Mouse (Mus musculus) midbrain, embryonic 13.5 days (tissue): ENCODE data around the gene Fbxo42. TPM values are rescaled to one million over a fixed set of nuclear protein-coding genes. Genes with fewer than 3 reads are reported as not detected.
A peak's percentile ranks its signal among the peaks of the same experiment; 100 is the strongest.
"Not testable (repeated sequence)": the region's sequence is repeated elsewhere in the genome, so short reads cannot be mapped to it uniquely, and the experiment has no call there.

Experiments
- ATAC-seq: fragments of 200-750 bp; cut with Nextera tagmentation; 2 replicates; pipeline ENCODE4 v1.8.0; 2017; ENCODE audit warnings: mild to moderate bottlenecking, moderate TSS enrichment, moderate library complexity
- H3K27ac ChIP-seq: fragments of 300-500 bp; sonication (generic); 2 replicates; pipeline ENCODE4 v1.5.1; 2015; ENCODE audit warnings: inconsistent platforms, mild to moderate bottlenecking, moderate library complexity
- H3K27me3 ChIP-seq: fragments of 300-500 bp; sonication (generic); 2 replicates; pipeline ENCODE4 v1.6.1; 2015; ENCODE audit warnings: mild to moderate bottlenecking, inconsistent platforms
- H3K36me3 ChIP-seq: fragments of 300-500 bp; sonication (generic); 2 replicates; pipeline ENCODE4 v1.6.1; 2015; ENCODE audit warnings: mild to moderate bottlenecking, inconsistent platforms
- H3K4me1 ChIP-seq: fragments of 300-500 bp; sonication (generic); replicated peaks from 2 replicates; pipeline ENCODE4 v1.6.1; 2015; ENCODE audit warnings: inconsistent platforms
- H3K4me2 ChIP-seq: fragments of 300-500 bp; sonication (generic); replicated peaks from 2 replicates; pipeline ENCODE4 v1.6.1; 2015; ENCODE audit warnings: moderate library complexity, mild to moderate bottlenecking, inconsistent platforms
- H3K4me3 ChIP-seq: fragments of 300-500 bp; sonication (generic); replicated peaks from 2 replicates; pipeline ENCODE4 v1.5.1; 2015; ENCODE audit warnings: mild to moderate bottlenecking, inconsistent platforms
- H3K9ac ChIP-seq: fragments of 300-500 bp; sonication (generic); replicated peaks from 2 replicates; pipeline ENCODE4 v1.6.1; 2015; ENCODE audit warnings: mild to moderate bottlenecking, inconsistent platforms
- H3K9me3 ChIP-seq: fragments of 300-500 bp; sonication (generic); 2 replicates; pipeline ENCODE4 v1.6.1; 2016; ENCODE audit warnings: mild to moderate bottlenecking, inconsistent platforms
- whole genome bisulfite sequencing: fragments of 180-500 bp; shearing (Covaris S2); methylation state at CpG from one replicate; pipeline ENCODE4 v1.1.7; 2015; 5-methylcytosine and 5-hydroxymethylcytosine counted together
- polyA plus RNA-seq: library from polyadenylated mRNA; unstranded; fragments of >200 nt; fragmentation: Nextera tagmentation; extraction: Ambion mirVana; gene quantifications from 2 replicates; pipeline ENCODE4 v1.2.1, GENCODE M21; 2015

Fbxo42 gene
- polyA plus RNA-seq, 1 experiment from 2014 or later = 26.3 TPM

- Histone ChIP-seq H3K4me1 (peaks cover 49% of the 10 kb centered on the region), H3K4me2 (no peak overlapping the region), H3K4me3 (no peak overlapping the region), H3K9ac (no peak overlapping the region), H3K27me3 (no peaks in the 10 kb centered on the region), H3K9me3 (no peaks in the 10 kb centered on the region), H3K36me3 (peaks cover 15% of the 10 kb centered on the region), H3K27ac (no peak overlapping the region)
- 86% methylated on average over 7 of the region's 7 CpGs for WGBS
- ATAC-seq = no peak
These were observed 25.1 kb upstream of the Fbxo42 start for GRCm38 (mm10) chr4:141122663-141123062.

GRCm38 (mm10) chr4:141123065-141123464 is 24.6 kb upstream of the Fbxo42 start:
- Histone ChIP-seq H3K36me3 (peaks cover 11% of the 10 kb centered on the region), H3K27ac (no peak overlapping the region), H3K9me3 (no peaks in the 10 kb centered on the region), H3K27me3 (no peaks in the 10 kb centered on the region), H3K9ac (no peak overlapping the region), H3K4me2 (no peak overlapping the region), H3K4me3 (no peak overlapping the region), H3K4me1 (peaks cover 49% of the 10 kb centered on the region)
- WGBS = 40% methylated on average over 1 of the region's 1 CpGs
- ATAC-seq = no peak

GRCm38 (mm10) chr4:141129190-141129710 is 18.5 kb upstream of the Fbxo42 start:
- H3K27ac ChIP-seq = no peak overlapping the region
- 77% methylated on average over 6 of the region's 6 CpGs for WGBS
- H3K4me1 ChIP-seq = peaks cover 33% of the 10 kb centered on the region
- no peak overlapping the region for H3K4me2 ChIP-seq
- H3K27me3 ChIP-seq = no peaks in the 10 kb centered on the region
- no peaks in the 10 kb centered on the region for H3K9me3 ChIP-seq
- no peak overlapping the region for H3K4me3 ChIP-seq
- 0 out of 2 replicates have a peak, but pooled peaks cover 4% of the 10 kb centered on the region for H3K36me3 ChIP-seq
- no peak for ATAC-seq
- no peak overlapping the region for H3K9ac ChIP-seq

- peaks cover 45% of the 10 kb centered on the region for H3K4me1 ChIP-seq
- H3K27me3 ChIP-seq = no peaks in the 10 kb centered on the region
- peak overlapping the region; percentile 45; the same call in 1 of the 2 replicates for H3K27ac ChIP-seq
- no peak overlapping the region for H3K4me2 ChIP-seq
- H3K36me3 ChIP-seq = 0 out of 2 replicates have a peak, but pooled peaks cover 4% of the 10 kb centered on the region
- no peak for ATAC-seq
- H3K9ac ChIP-seq = no peak overlapping the region
- H3K4me3 ChIP-seq = no peak overlapping the region
- 81% methylated on average over 6 of the region's 6 CpGs for WGBS
- H3K9me3 ChIP-seq = no peaks in the 10 kb centered on the region
These were observed 16.9 kb upstream of the Fbxo42 start for GRCm38 (mm10) chr4:141130704-141131342.

GRCm38 (mm10) chr4:141131531-141132061 is 16.1 kb upstream of the Fbxo42 start:
- ATAC-seq = no peak
- H3K9ac ChIP-seq = no peak overlapping the region
- H3K4me1 ChIP-seq = peaks cover 53% of the 10 kb centered on the region
- no peak overlapping the region; the same call in 1 of the 2 replicates for H3K4me2 ChIP-seq
- no peak overlapping the region for H3K4me3 ChIP-seq
- H3K27me3 ChIP-seq = no peaks in the 10 kb centered on the region
- H3K9me3 ChIP-seq = no peaks in the 10 kb centered on the region
- H3K27ac ChIP-seq = peak overlapping the region; percentile 45
- no peaks in the 10 kb centered on the region for H3K36me3 ChIP-seq
- WGBS = 60% methylated on average over 5 of the region's 5 CpGs

GRCm38 (mm10) chr4:141132191-141132590 is 15.5 kb upstream of the Fbxo42 start:
- Histone ChIP-seq H3K4me3 (no peak overlapping the region), H3K36me3 (no peaks in the 10 kb centered on the region), H3K4me1 (peaks cover 59% of the 10 kb centered on the region), H3K27ac (peak overlapping the region; percentile 45; the same call in 1 of the 2 replicates), H3K4me2 (no peak overlapping the region; the same call in 1 of the 2 replicates), H3K9me3 (no peaks in the 10 kb centered on the region), H3K27me3 (no peaks in the 10 kb centered on the region), H3K9ac (0 out of 2 replicates have a peak overlapping the region, but pooled peaks have one; percentile 3)
- ATAC-seq = no peak
- 54% methylated on average over 8 of the region's 8 CpGs for WGBS

GRCm38 (mm10) chr4:141133227-141133626 is 14.5 kb upstream of the Fbxo42 start:
- 59% methylated on average over 8 of the region's 8 CpGs for WGBS
- H3K36me3 ChIP-seq = no peaks in the 10 kb centered on the region
- H3K9ac ChIP-seq = no peak overlapping the region
- H3K9me3 ChIP-seq = no peaks in the 10 kb centered on the region
- H3K4me2 ChIP-seq = no peak overlapping the region
- no peaks in the 10 kb centered on the region for H3K27me3 ChIP-seq
- H3K27ac ChIP-seq = no peak overlapping the region
- no peak for ATAC-seq
- H3K4me3 ChIP-seq = no peak overlapping the region
- peaks cover 68% of the 10 kb centered on the region for H3K4me1 ChIP-seq

GRCm38 (mm10) chr4:141134031-141134441 is 13.7 kb upstream of the Fbxo42 start:
- no peak for ATAC-seq
- 10% methylated on average over 8 of the region's 8 CpGs for WGBS
- Histone ChIP-seq H3K4me1 (peaks cover 75% of the 10 kb centered on the region), H3K36me3 (no peaks in the 10 kb centered on the region), H3K4me3 (no peak overlapping the region), H3K9me3 (no peaks in the 10 kb centered on the region), H3K4me2 (peak overlapping the region; percentile 4; the same call in 1 of the 2 replicates), H3K27me3 (no peaks in the 10 kb centered on the region), H3K9ac (0 out of 2 replicates have a peak overlapping the region, but pooled peaks have one; percentile 3), H3K27ac (peak overlapping the region; percentile 70)

GRCm38 (mm10) chr4:141134751-141135530 is 12.8 kb upstream of the Fbxo42 start:
- Histone ChIP-seq H3K9me3 (no peaks in the 10 kb centered on the region), H3K27me3 (no peaks in the 10 kb centered on the region), H3K4me3 (no peak overlapping the region), H3K27ac (peak overlapping the region; percentile 70), H3K4me1 (peaks cover 75% of the 10 kb centered on the region), H3K4me2 (peak overlapping the region; percentile 4), H3K9ac (0 out of 2 replicates have a peak overlapping the region, but pooled peaks have one; percentile 15), H3K36me3 (no peaks in the 10 kb centered on the region)
- WGBS = 65% methylated on average over 20 of the region's 20 CpGs
- no peak for ATAC-seq

GRCm38 (mm10) chr4:141136126-141136525 is 11.6 kb upstream of the Fbxo42 start:
- no peak for ATAC-seq
- Histone ChIP-seq H3K36me3 (no peaks in the 10 kb centered on the region), H3K9me3 (no peaks in the 10 kb centered on the region), H3K4me1 (peaks cover 69% of the 10 kb centered on the region), H3K27ac (no peak overlapping the region), H3K9ac (no peak overlapping the region), H3K27me3 (no peaks in the 10 kb centered on the region), H3K4me3 (no peak overlapping the region), H3K4me2 (no peak overlapping the region)
- 75% methylated on average over 7 of the region's 7 CpGs for whole genome bisulfite sequencing

- Histone ChIP-seq H3K4me1 (peaks cover 52% of the 10 kb centered on the region), H3K9ac (0 out of 2 replicates have a peak overlapping the region, but pooled peaks have one; percentile 41), H3K4me2 (peak overlapping the region; percentile 90)
- not testable (repeated sequence) for H3K36me3 ChIP-seq, H3K9me3 ChIP-seq, H3K27ac ChIP-seq, H3K4me3 ChIP-seq, ATAC-seq, H3K27me3 ChIP-seq
- 73% methylated on average over 3 of the region's 3 CpGs for WGBS
These were observed 10.0 kb upstream of the Fbxo42 start for GRCm38 (mm10) chr4:141137740-141138139.
